Mouse (Mus musculus) T-helper 17 cell (primary cell): ENCODE data around the gene Rnf151.
"Not testable (repeated sequence)": the region's sequence is repeated elsewhere in the genome, so short reads cannot be mapped to it uniquely, and the experiment has no call there.

Experiments
- in situ Hi-C, 2 experiments: fragments of 300-600 bp; cut with MboI, MseI; formaldehyde crosslinking; loops; 1 replicate in 1 of 2; 2 replicates in 1 of 2; pipeline ENCODE4 v1.15.1; 2025; ENCODE audit warnings: high pct_unique_total_duplicates in 2 of 2

The Rnf151 gene

DNA sequence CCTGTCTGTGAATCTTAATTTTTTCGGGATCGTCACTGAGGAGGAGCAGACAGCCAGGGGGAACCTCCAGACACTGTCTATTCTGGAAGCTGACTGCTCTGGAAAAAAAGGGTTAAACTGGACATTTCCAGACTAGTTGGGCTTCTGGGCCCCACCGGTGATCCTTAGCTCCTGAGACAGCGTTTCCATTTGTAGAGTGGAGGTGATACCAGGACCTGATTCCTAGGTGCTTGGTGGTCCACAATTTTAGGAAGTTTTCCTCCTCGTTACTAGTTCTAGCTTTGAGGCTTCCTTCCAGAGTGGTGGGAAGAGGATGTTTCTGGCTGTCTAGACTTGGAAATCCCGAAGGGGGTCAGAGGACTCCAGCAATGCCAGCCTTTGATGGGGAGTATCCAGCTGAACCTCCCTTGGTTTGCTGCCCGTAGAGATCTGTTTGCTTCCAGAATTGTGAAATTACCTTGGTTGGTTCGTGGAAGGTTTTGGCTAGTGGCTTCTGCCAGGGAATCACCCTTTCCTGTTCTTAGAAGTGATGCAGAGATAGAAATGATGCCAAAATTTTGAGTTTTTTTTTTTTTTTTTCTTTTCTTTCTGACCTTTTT lies 47.5 kb downstream of the Rnf151 start:
- in situ Hi-C loops: no loop called here

- in situ Hi-C loops: no loop called here
Observed at GRCm38 (mm10) chr17:24669545-24670245, 48.2 kb downstream of the Rnf151 start, which contains the start of gene Zfp598. Zfp598 (plus strand) TSS chr17:24669687.

GRCm38 (mm10) chr17:24669214-24669544 lies 48.7 kb downstream of the Rnf151 start:
- in situ Hi-C loops: not testable (repeated sequence)

- in situ Hi-C loops: no loop called here
Observed at GRCm38 (mm10) chr17:24667416-24667815, 50.4 kb downstream of the Rnf151 start.

GRCm38 (mm10) chr17:24667011-24667410 lies 50.9 kb downstream of the Rnf151 start:
- in situ Hi-C loops: not testable (repeated sequence)
